Mouse (Mus musculus) cerebellum, adult 9-11 months (tissue): ENCODE results near the gene Ccdc157.

Experiments used
- DNase-seq: peaks from one replicate; pipeline ENCODE4 v3.0.0; 2022

Gene Ccdc157

GRCm38 (mm10) chr11:4097091-4097621, 62.9 kb downstream of the Ccdc157 start:
- peak; percentile 70 for DNase-seq

GRCm38 (mm10) chr11:4096054-4096984, 63.8 kb downstream of the Ccdc157 start:
- peak; percentile 99 for DNase-seq

- peak; percentile 79 for DNase-seq
These were observed 64.7 kb downstream of the Ccdc157 start, which contains the start of gene Mtfp1 for GRCm38 (mm10) chr11:4095171-4096053. TSS of gene Mtfp1 (minus strand) at chr11:4095445.

- peak; percentile 74 for DNase-seq
These were observed 65.5 kb downstream of the Ccdc157 start for GRCm38 (mm10) chr11:4094378-4095170.

- no peak for DNase-seq
These were observed 66.4 kb downstream of the Ccdc157 start for GRCm38 (mm10) chr11:4093459-4094377.
